Mouse (Mus musculus) forebrain, embryonic 16.5 days (tissue): Measurements from ENCODE around the gene Il2rg. TPM values are rescaled to one million over a fixed set of nuclear protein-coding genes. Genes with fewer than 3 reads are reported as not detected.

Experiments
- ATAC-seq: fragments of 200-750 bp; cut with Nextera tagmentation; 2 replicates; pipeline ENCODE4 v1.8.0; 2017; ENCODE audit warnings: mild to moderate bottlenecking, moderate library complexity
- H3K27ac ChIP-seq: fragments of 300-500 bp; sonication (generic); 2 replicates; pipeline ENCODE4 v1.5.1; 2014; ENCODE audit warnings: low read length, control low read depth
- H3K27me3 ChIP-seq: fragments of 300-500 bp; sonication (generic); replicated peaks from 2 replicates; pipeline ENCODE4 v1.6.1; 2014; ENCODE audit warnings: low read length; ENCODE audit not compliant: control insufficient read depth, insufficient read depth
- H3K36me3 ChIP-seq: fragments of 300-500 bp; sonication (generic); 2 replicates; pipeline ENCODE4 v1.6.1; 2014; ENCODE audit not compliant: control insufficient read depth, insufficient read depth
- H3K4me1 ChIP-seq: fragments of 300-500 bp; sonication (generic); replicated peaks from 2 replicates; pipeline ENCODE4 v1.6.1; 2014; ENCODE audit warnings: low read length; ENCODE audit not compliant: control insufficient read depth, insufficient read depth
- H3K4me2 ChIP-seq: fragments of 300-500 bp; sonication (generic); 2 replicates; pipeline ENCODE4 v1.6.1; 2014; ENCODE audit warnings: mild to moderate bottlenecking, low read length, control low read depth
- H3K4me3 ChIP-seq: fragments of 300-500 bp; sonication (generic); replicated peaks from 2 replicates; pipeline ENCODE4 v1.5.1; 2014; ENCODE audit warnings: mild to moderate bottlenecking, low read length, control low read depth
- H3K9ac ChIP-seq: fragments of 300-500 bp; sonication (generic); replicated peaks from 2 replicates; pipeline ENCODE4 v1.6.1; 2014; ENCODE audit warnings: low read depth, low read length, control low read depth
- H3K9me3 ChIP-seq: fragments of 300-500 bp; sonication (generic); 2 replicates; pipeline ENCODE4 v1.6.1; 2016; ENCODE audit warnings: low read length; ENCODE audit not compliant: control insufficient read depth
- WGBS: fragments of 180-500 bp; shearing (Covaris S2); extraction: QIAGEN DNeasy Blood & Tissue Kit; methylation state at CpG from one replicate; pipeline ENCODE4 v1.1.7; 2014; 5-methylcytosine and 5-hydroxymethylcytosine counted together
- polyA plus RNA-seq: library from polyadenylated mRNA; unstranded; fragments of >200 nt; fragmentation: Nextera tagmentation; extraction: Ambion mirVana; gene quantifications from 2 replicates; pipeline ENCODE4 v1.2.1, GENCODE M21; 2015

Il2rg gene
- polyA plus RNA-seq, 1 experiment from 2014 or later: 4.4 TPM

GRCm38 (mm10) chrX:101221834-101222795 lies 45.9 kb downstream of the Il2rg start, which contains the start of gene Snx12:
TSS of gene Snx12 (minus strand) at chrX:101222563.
- Histone ChIP-seq H3K27ac (peak within 1 kb of the TSS; percentile 61), H3K4me1 (peaks cover 8% of the 10 kb centered on the region), H3K4me3 (peak within 1 kb of the TSS; percentile 60), H3K4me2 (peak within 1 kb of the TSS; percentile 58), H3K9ac (peak within 1 kb of the TSS; percentile 60), H3K36me3 (no peaks in the 10 kb centered on the region), H3K9me3 (no peaks in the 10 kb centered on the region), H3K27me3 (no peaks in the 10 kb centered on the region)
- 19% methylated on average over 53 of the region's 55 CpGs for WGBS
- ATAC-seq: peak; percentile 98

Other genes with a start within 250 kb of the Il2rg start
- gene Tex11, start 208.6 kb downstream of the Il2rg start, polyA plus RNA-seq: 0.06 TPM in 1 of 2 replicates, not detected in the other
- 2.1 and 5.1 TPM in 2 replicates for gene Slc7a3, start 182.2 kb downstream of the Il2rg start, polyA plus RNA-seq
- 49.4 and 52.5 TPM in 2 replicates for gene Snx12, start 45.7 kb downstream of the Il2rg start, polyA plus RNA-seq
- gene Foxo4, start 13.7 kb downstream of the Il2rg start, polyA plus RNA-seq: 0.73 and 1.0 TPM in 2 replicates
- gene Gm614, start 4.3 kb downstream of the Il2rg start, polyA plus RNA-seq: not detected in 2 replicates
- gene Gm20489, start 768 bp upstream of the Il2rg start, polyA plus RNA-seq: not detected in 2 replicates
- gene Med12, start 5.8 kb upstream of the Il2rg start, polyA plus RNA-seq: 22.9 and 26.9 TPM in 2 replicates
- 65.5 and 72.3 TPM in 2 replicates for gene Nlgn3, start 30.9 kb upstream of the Il2rg start, polyA plus RNA-seq
- gene Gjb1, start 108.1 kb upstream of the Il2rg start, polyA plus RNA-seq: 0.81 and 0.84 TPM in 2 replicates
- gene Zmym3, start 152.6 kb upstream of the Il2rg start, polyA plus RNA-seq: 66.6 and 89.2 TPM in 2 replicates
- gene Nono, start 161.1 kb upstream of the Il2rg start, polyA plus RNA-seq: 456 and 481 TPM in 2 replicates
- 1.4 and 3.1 TPM in 2 replicates for gene Itgb1bp2, start 180.8 kb upstream of the Il2rg start, polyA plus RNA-seq